Mouse (Mus musculus): Measurements from ENCODE around the gene Tmem161a. TPM values are rescaled to one million over a fixed set of nuclear protein-coding genes. Genes with fewer than 3 reads are reported as not detected.

The Tmem161a gene
- total RNA-seq, 2 experiments from 2014 or later, result 81.1 to 86.2 TPM

DNA sequence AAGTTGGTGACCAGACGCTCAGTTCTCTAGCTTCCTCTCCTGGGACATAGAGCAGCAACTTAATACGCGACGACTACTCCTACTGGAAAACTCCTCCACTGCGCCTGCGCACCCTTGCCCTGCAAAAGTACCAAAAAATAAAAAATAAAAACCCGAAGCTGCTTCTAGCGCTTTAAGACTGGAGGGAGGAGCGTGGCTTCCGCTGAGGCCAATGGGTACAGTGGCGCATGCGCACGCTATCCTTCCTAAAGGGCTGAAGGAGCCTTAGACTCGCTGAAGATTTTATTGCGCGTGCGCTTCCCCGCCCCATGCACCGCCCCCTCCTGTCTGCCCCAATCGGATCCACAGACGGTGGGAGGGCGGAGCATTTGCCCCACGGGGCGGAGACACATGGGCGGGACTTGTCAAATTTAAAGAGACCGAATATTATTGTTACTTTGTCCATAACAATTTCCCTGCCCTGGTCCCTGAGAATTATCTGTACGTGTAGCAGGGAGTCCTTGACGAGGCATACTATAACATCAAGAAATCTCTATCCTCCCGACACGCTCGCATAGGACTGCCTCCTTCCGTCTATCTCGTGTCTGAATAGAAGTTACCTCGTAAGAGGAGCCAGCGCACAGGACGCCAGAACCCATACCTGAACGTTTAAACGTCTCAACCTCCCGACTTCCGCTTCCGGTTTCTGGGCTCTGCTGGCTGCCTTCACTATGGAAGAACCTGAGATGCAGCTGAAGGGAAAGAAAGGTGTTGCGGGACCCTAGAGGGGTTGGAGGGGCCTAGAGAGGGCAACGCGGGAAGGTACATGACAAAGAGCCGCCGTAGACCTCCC, 32.9 kb upstream of the Tmem161a start, which contains the start of the genes Rfxank, Borcs8 and Mef2b:
Gene Rfxank (minus strand): TSS at position 129 of the 832 bp plus-strand sequence.
Gene Borcs8 (plus strand): TSS at position 474 of the 832 bp plus-strand sequence.
Gene Mef2b (plus strand): TSS at position 686 of the 832 bp plus-strand sequence.
- peak; percentile 100 for DNase-seq
- Histone ChIP-seq H3K4me3 (peak within 1 kb of the TSS; percentile 94), H3K27ac (peak within 1 kb of the TSS; percentile 94)
- TF ChIP-seq CTCF (IDR thresholded peaks at IDR 0.05), result no peak
- intact Hi-C loops (cut with DNase I), result loop anchor here (2.0 kb wide), 1 partner anchor 34 kb away; the partner anchor contains the start of gene Tmem161a

- TF ChIP-seq CTCF (IDR thresholded peaks at IDR 0.05), result no peak
- intact Hi-C loops (cut with DNase I), result loop anchor here (2.0 kb wide), 1 partner anchor 33 kb away; the partner anchor contains the start of gene Tmem161a
- peak overlapping the region; percentile 94 for H3K4me3 ChIP-seq
- no peak for DNase-seq
- peak overlapping the region; percentile 94 for H3K27ac ChIP-seq
These were observed 32.2 kb upstream of the Tmem161a start for GRCm38 (mm10) chr8:70139981-70140380.

DNA sequence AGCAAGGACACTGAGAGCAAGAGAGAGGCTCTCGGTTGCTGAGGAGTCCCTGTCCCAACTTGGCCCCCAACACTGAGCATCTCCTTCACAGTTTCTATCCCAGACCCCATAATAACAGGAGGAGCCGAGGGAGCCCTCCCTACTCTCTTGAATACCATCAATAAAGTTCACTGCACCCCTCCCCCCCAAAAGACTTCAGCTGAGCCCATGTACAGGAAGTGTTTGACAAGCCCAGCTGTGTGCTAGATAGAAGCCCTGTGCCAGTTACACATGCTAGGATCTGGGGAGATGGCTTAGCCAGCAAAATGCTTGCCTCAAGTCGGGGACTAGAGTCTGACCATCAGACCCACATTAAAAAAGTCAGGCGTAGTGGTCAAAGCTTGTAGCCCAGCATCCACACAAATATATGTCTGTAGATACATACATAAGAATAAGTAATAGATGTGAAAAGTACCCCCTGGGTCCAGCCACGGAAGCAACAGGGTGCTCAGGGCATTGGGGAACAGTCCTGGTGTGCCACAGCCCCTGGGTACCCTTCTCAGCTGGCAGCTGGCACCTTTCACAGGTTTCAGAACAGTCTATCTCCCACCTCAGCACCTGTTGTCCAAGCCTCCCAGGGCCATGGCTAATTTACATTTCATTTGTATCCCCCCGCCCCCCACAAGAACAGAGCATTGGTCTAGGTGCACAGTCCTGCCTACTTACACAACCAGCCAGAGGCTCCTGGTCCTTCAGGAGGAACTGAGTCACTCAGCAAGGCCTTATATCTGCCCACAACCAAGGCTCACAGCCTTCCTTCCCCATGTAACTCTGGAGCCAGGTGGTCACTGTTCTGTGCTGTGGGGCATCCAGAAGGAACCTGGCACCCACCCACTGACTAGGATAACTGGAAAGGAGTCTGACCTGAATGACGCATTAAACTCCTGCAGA, 24.2 kb upstream of the Tmem161a start:
- DNase-seq, result no peak
- intact Hi-C loops (cut with DNase I), result no loop called here
- no peak for TF ChIP-seq CTCF (IDR thresholded peaks at IDR 0.05)
- H3K27ac ChIP-seq, result no peak overlapping the region
- H3K4me3 ChIP-seq, result no peak overlapping the region

- H3K4me3 ChIP-seq, result no peak overlapping the region
- no peak for TF ChIP-seq CTCF (IDR thresholded peaks at IDR 0.05)
- H3K27ac ChIP-seq, result peak overlapping the region; percentile 10; the same call in 1 of the 2 replicates
- peak; percentile 67 for DNase-seq
- intact Hi-C loops (cut with DNase I), result no loop called here
These were observed 22.0 kb upstream of the Tmem161a start for GRCm38 (mm10) chr8:70150158-70150557.

- intact Hi-C loops (cut with DNase I), result no loop called here
- Histone ChIP-seq H3K4me3 (no peak overlapping the region), H3K27ac (no peak overlapping the region)
- TF ChIP-seq CTCF (IDR thresholded peaks at IDR 0.05), result no peak
- DNase-seq, result peak; percentile 71
These were observed 19.5 kb upstream of the Tmem161a start for GRCm38 (mm10) chr8:70152537-70153257.

DNA sequence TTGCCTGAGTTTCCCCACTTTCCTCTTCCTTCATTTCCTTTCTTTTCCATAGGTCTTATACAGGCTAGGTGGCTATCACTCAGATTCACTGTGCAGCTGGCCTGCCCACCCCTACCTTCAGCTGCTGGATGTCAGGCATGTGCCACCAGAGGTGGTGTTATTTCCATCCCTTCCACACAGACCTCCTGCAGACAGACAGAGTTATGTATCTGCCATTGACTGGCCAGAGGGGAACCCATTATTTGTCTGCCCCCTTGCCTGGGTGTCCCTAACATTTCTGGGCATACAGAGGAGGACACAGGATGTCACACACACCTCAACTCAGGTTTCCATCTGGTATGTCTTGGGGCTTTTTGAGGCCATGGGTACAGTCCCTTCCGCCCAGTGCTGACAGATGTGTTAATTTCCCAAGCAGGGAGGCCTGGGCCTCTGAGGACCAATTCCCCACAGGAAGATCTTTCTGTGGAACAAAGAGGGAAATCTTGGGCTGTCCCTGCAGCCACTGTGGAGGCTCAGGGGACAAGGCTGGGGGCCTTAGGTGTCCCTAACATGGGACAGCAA, 14.8 kb upstream of the Tmem161a start:
- Histone ChIP-seq H3K4me3 (no peak overlapping the region), H3K27ac (no peak overlapping the region)
- DNase-seq, result no peak
- no peak for TF ChIP-seq CTCF (IDR thresholded peaks at IDR 0.05)
- intact Hi-C loops (cut with DNase I), result no loop called here

- peak; percentile 78 for DNase-seq
- intact Hi-C loops (cut with DNase I), result no loop called here
- TF ChIP-seq CTCF (IDR thresholded peaks at IDR 0.05), result no peak
- Histone ChIP-seq H3K4me3 (peak overlapping the region; percentile 78), H3K27ac (peak overlapping the region; percentile 20; the same call in 1 of the 2 replicates)
These were observed 13.9 kb upstream of the Tmem161a start for GRCm38 (mm10) chr8:70158069-70158853.

- DNase-seq, result no peak
- H3K27ac ChIP-seq, result no peak overlapping the region
- intact Hi-C loops (cut with DNase I), result no loop called here
- no peak overlapping the region for H3K4me3 ChIP-seq
- no peak for TF ChIP-seq CTCF (IDR thresholded peaks at IDR 0.05)
These were observed 12.9 kb upstream of the Tmem161a start for GRCm38 (mm10) chr8:70159211-70159610.

- no peak overlapping the region for H3K27ac ChIP-seq
- intact Hi-C loops (cut with DNase I), result no loop called here
- no peak for DNase-seq
- no peak overlapping the region for H3K4me3 ChIP-seq
- no peak for TF ChIP-seq CTCF (IDR thresholded peaks at IDR 0.05)
These were observed 12.1 kb upstream of the Tmem161a start for GRCm38 (mm10) chr8:70160015-70160414.

DNA sequence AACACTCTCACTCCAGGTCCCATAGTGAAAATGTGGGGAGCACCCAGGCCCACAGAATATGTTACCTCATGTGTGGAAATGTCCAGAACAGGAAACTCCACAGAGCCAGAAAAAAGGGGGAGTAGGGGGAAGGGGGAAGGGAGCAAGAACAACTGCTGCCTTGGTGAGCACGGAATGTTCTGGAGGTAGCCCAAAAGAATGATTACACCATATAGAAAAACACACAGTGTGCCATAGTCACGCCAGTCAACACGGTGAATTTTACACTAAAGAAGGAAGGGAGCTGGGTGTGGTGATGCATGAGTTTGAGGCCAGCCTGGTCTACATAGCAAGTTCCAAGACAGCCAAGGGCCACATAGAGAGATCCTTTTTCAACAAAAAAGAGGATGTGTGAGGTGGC, 8.8 kb upstream of the Tmem161a start:
- intact Hi-C loops (cut with DNase I), result no loop called here
- TF ChIP-seq CTCF (IDR thresholded peaks at IDR 0.05), result no peak
- Histone ChIP-seq H3K4me3 (no peak overlapping the region), H3K27ac (no peak overlapping the region)
- DNase-seq, result no peak
